41 mouse cellular contexts compared by ENCODE assay signal in the genomic region with DNA sequence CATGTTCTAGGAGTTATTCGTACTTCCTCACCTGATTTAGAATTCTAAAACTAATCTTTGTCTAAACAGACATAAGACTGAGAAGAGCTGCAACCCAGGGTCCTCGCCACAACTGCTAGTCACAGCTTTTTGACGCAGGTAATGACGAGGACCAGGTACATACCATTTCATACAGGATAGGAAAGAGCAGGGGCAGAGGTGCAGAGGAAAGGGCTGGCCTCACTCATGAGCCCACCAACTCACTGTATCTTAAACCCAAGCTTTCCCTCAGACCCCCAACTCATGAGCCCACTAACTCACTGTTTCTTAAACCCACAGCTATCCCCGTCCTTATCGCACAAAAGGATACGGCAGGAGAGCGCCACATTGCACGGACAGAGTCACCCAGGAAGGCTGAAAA. TPM values are rescaled to one million over a fixed set of nuclear protein-coding genes. Genes with fewer than 3 reads are reported as not detected.
"Had no signal": no experiment of that assay in that cellular context is flagged by ENCODE, and none has a peak within 500 bp of the region (broad histone marks: within the 10 kb centered on the region; RNA-seq: fewer than 3 reads in every experiment).

No protein-coding gene starts in this region.

- ATAC-seq: hindbrain, embryonic 16.5 days; hindbrain, postnatal 0 days; inflammation-experienced regulatory T-cells, adult 6 months; intestine, embryonic 15.5 days; intestine, embryonic 16.5 days; intestine, postnatal 0 days had no signal

- H3K4me1 ChIP-seq: heart, embryonic 15.5 days; hindbrain, embryonic 12.5 days; hindbrain, embryonic 13.5 days; hindbrain, embryonic 15.5 days; intestine, embryonic 15.5 days; kidney, embryonic 15.5 days had no signal

- H3K4me2 ChIP-seq: heart, embryonic 11.5 days; heart, embryonic 12.5 days; heart, embryonic 13.5 days; heart, embryonic 15.5 days; hindbrain, embryonic 12.5 days; hindbrain, embryonic 13.5 days; hindbrain, embryonic 14.5 days; hindbrain, embryonic 15.5 days; intestine, embryonic 15.5 days; kidney, embryonic 15.5 days had no signal

- DNase-seq: heart, postnatal 10 days; heart, postnatal 14 days; heart, postnatal 4 days; kidney, adult 11 months; kidney, adult 18-20 months; kidney, adult 2 months; kidney, adult 8-10 months; kidney, adult 9 months; kidney, postnatal 10 days; kidney, postnatal 14 days; kidney, postnatal 25 days; kidney, postnatal 36 days; kidney, postnatal 4 days; layer of hippocampus, adult 9-11 months; layer of hippocampus, postnatal 36 days had no signal

- H3K27ac ChIP-seq: heart, embryonic 13.5 days; heart, embryonic 15.5 days; hindbrain, embryonic 12.5 days; hindbrain, embryonic 13.5 days; hindbrain, embryonic 14.5 days; hindbrain, embryonic 15.5 days; hindbrain, postnatal 0 days; intestine, embryonic 15.5 days; kidney, embryonic 15.5 days; kidney, postnatal 0 days; layer of hippocampus, adult 2 months; left cerebral cortex, adult 2 months had no signal

- H3K27me3 ChIP-seq: heart, embryonic 12.5 days; heart, embryonic 13.5 days; heart, embryonic 15.5 days; hindbrain, embryonic 12.5 days; hindbrain, embryonic 13.5 days; hindbrain, embryonic 15.5 days; intestine, embryonic 15.5 days; kidney, embryonic 15.5 days had no signal

- H3K4me3 ChIP-seq: heart, embryonic 12.5 days; heart, embryonic 13.5 days; heart, embryonic 15.5 days; hindbrain, embryonic 12.5 days; hindbrain, embryonic 13.5 days; hindbrain, embryonic 15.5 days; intestine, embryonic 15.5 days; kidney, embryonic 15.5 days; layer of hippocampus, adult 2 months; left cerebral cortex, adult 2 months had no signal

- H3K9ac ChIP-seq: heart, embryonic 12.5 days; heart, embryonic 13.5 days; heart, embryonic 15.5 days; hindbrain, embryonic 12.5 days; hindbrain, embryonic 13.5 days; hindbrain, embryonic 14.5 days; hindbrain, embryonic 15.5 days; intestine, embryonic 15.5 days; kidney, embryonic 15.5 days had no signal

- H3K9me3 ChIP-seq: heart, embryonic 12.5 days; heart, embryonic 13.5 days; heart, embryonic 15.5 days; hindbrain, embryonic 12.5 days; hindbrain, embryonic 13.5 days; hindbrain, embryonic 15.5 days; intestine, embryonic 15.5 days; kidney, embryonic 15.5 days had no signal

RNA-seq across cellular contexts. Expression of gene Htr5a, which starts 58.6 kb away (rescaled TPM):
- total RNA-seq: heart, adult 8-10 months; heart, postnatal 10 days; heart, postnatal 14 days; heart, postnatal 25 days; heart, postnatal 4 days; hematopoietic stem cell, adult 5-6 weeks had no signal
- polyA plus RNA-seq: heart, embryonic 11.5 days; heart, embryonic 12.5 days; heart, embryonic 13.5 days; heart, embryonic 14.5 days; heart, embryonic 15.5 days; heart, embryonic 16.5 days; heart, postnatal 0 days; inflammation-experienced regulatory T-cells, adult 6 months; intestine, embryonic 15.5 days; intestine, embryonic 16.5 days; intestine, postnatal 0 days; kidney, adult 2 months; kidney, embryonic 14.5 days; kidney, embryonic 15.5 days; kidney, embryonic 16.5 days; kidney, postnatal 0 days had no signal
